Mouse (Mus musculus) heart, postnatal 0 days (tissue): ENCODE results near the gene Pik3c2g.

Source experiments
- CTCF ChIP-seq: IDR thresholded peaks from 2 replicates; pipeline ENCODE4 v1.5.1; 2016; ENCODE audit warnings: antibody characterized with exemption, control low read depth, low read depth
- EP300 ChIP-seq: IDR thresholded peaks from 2 replicates; pipeline ENCODE4 v1.6.1; 2016; ENCODE audit warnings: antibody characterized with exemption, low read depth

GRCm38 (mm10) chr6:139751022-139751421 is 164.0 kb downstream of the Pik3c2g start:
- TF ChIP-seq EP300, result no peak
- TF ChIP-seq CTCF, result no peak
